Mouse (Mus musculus) myocyte (in vitro differentiated cells): Measurements from ENCODE around the gene Cacng2. TPM values are rescaled to one million over a fixed set of nuclear protein-coding genes. Genes with fewer than 3 reads are reported as not detected.

Source experiments
- H3K27me3 ChIP-seq: one replicate; pipeline ENCODE4 v1.6.1; 2011; ENCODE audit not compliant: control insufficient read depth, insufficient read depth, insufficient read length
- H3K36me3 ChIP-seq: one replicate; pipeline ENCODE4 v1.6.1; 2011; ENCODE audit not compliant: control insufficient read depth, insufficient read depth
- H3K4me2 ChIP-seq: one replicate; pipeline ENCODE4 v1.6.1; 2011; ENCODE audit warnings: low read depth, control low read depth
- H3K4me3 ChIP-seq: one replicate; pipeline ENCODE4 v1.5.1; 2011; ENCODE audit warnings: mild to moderate bottlenecking, control low read depth, moderate library complexity
- H3K79me2 ChIP-seq: one replicate; pipeline ENCODE4 v1.6.1; 2011; ENCODE audit not compliant: control insufficient read depth, insufficient read depth
- H3ac ChIP-seq: one replicate; pipeline ENCODE4 v1.6.1; 2011; ENCODE audit not compliant: control insufficient read depth, insufficient read length
- CEBPB ChIP-seq: IDR thresholded peaks from 2 replicates; pipeline ENCODE4 v1.6.1; 2011; ENCODE audit warnings: mild to moderate bottlenecking, moderate library complexity; ENCODE audit not compliant: poor library complexity, insufficient read depth, severe bottlenecking
- E2F4 ChIP-seq: IDR thresholded peaks from one replicate; pipeline ENCODE4 v1.6.1; 2011; ENCODE audit warnings: mild to moderate bottlenecking, control low read depth, moderate library complexity; ENCODE audit not compliant: insufficient read depth
- MAX ChIP-seq: IDR thresholded peaks from one replicate; pipeline ENCODE4 v1.6.1; 2011; ENCODE audit warnings: low read depth, mild to moderate bottlenecking, control low read depth
- MYOD1 ChIP-seq, 3 experiments: IDR thresholded peaks; one replicate each; pipeline ENCODE4 v1.6.1; 2011; ENCODE audit warnings: control low read depth in 2 of 3, low read depth in 2 of 3, mild to moderate bottlenecking in 2 of 3, moderate library complexity in 1 of 3; ENCODE audit not compliant: insufficient read length in 2 of 3, control insufficient read depth in 1 of 3
- MYOG ChIP-seq, 3 experiments: IDR thresholded peaks; one replicate each; pipeline ENCODE4 v1.6.1; 2011; ENCODE audit warnings: control low read depth in 2 of 3, low read depth in 2 of 3, mild to moderate bottlenecking in 2 of 3; ENCODE audit not compliant: insufficient read length in 2 of 3, control insufficient read depth in 1 of 3, insufficient read depth in 1 of 3
- POLR2A ChIP-seq: IDR thresholded peaks from one replicate; pipeline ENCODE4 v1.6.1; 2011; ENCODE audit warnings: low read depth, mild to moderate bottlenecking, control low read depth, moderate library complexity; ENCODE audit not compliant: insufficient read length
- POLR2AphosphoS2 ChIP-seq: IDR thresholded peaks from one replicate; pipeline ENCODE4 v1.6.1; 2011; ENCODE audit warnings: low read depth, control low read depth; ENCODE audit not compliant: insufficient read length
- REST ChIP-seq: IDR thresholded peaks from one replicate; pipeline ENCODE4 v1.6.1; 2011; ENCODE audit warnings: mild to moderate bottlenecking, control low read depth, moderate library complexity; ENCODE audit not compliant: insufficient read depth, insufficient read length
- SRF ChIP-seq: IDR thresholded peaks from one replicate; pipeline ENCODE4 v1.6.1; 2011; ENCODE audit warnings: low read depth; ENCODE audit not compliant: control insufficient read depth, insufficient read length
- TCF12 ChIP-seq: IDR thresholded peaks from one replicate; pipeline ENCODE4 v1.6.1; 2011; ENCODE audit warnings: mild to moderate bottlenecking, control low read depth; ENCODE audit not compliant: poor library complexity, insufficient read depth, severe bottlenecking
- TCF3 ChIP-seq: IDR thresholded peaks from one replicate; pipeline ENCODE4 v1.6.1; 2011; ENCODE audit warnings: low read depth, control low read depth; ENCODE audit not compliant: insufficient read length
- USF1 ChIP-seq: IDR thresholded peaks from one replicate; pipeline ENCODE4 v1.6.1; 2011; ENCODE audit warnings: low read depth, mild to moderate bottlenecking, control low read depth, moderate library complexity
- polyA plus RNA-seq: library from polyadenylated mRNA; unstranded; fragments of >200 nt; fragmentation: generic; extraction: Trizol; gene quantifications from one replicate; pipeline ENCODE4 v1.2.1, GENCODE M21; 2012; ENCODE audit warnings: missing spikeins

The Cacng2 gene
- polyA plus RNA-seq, 1 experiment = 0.04 TPM

DNA sequence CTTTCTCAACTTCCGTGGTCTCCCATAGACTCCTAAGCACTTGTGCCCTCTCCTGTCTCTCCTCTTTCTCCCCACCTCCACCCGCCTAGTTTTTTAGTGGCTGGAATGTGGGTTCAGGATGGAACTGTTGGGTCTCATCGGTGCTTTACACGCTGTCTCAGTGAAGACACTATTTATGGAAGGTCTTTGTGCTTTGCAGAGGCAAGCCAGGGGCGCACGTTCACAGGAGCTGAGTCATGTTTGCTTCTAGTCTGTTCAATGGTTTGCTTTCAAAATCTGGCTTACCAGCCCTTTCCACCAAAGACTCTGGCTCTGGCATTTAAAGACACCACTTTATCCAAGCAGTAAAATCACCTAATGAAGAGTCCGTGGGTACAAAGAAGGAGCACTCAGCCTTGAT is 74.0 kb downstream of the Cacng2 start:
- Histone ChIP-seq H3K4me2 (no peak overlapping the region), H3ac (no peak overlapping the region), H3K4me3 (no peak overlapping the region), H3K79me2 (no peaks in the 10 kb centered on the region), H3K36me3 (no peaks in the 10 kb centered on the region), H3K27me3 (peaks cover 59% of the 10 kb centered on the region)
- TF ChIP-seq MYOD1 (IDR thresholded peaks at IDR 0.05; ENCODE audit: control insufficient read depth in 1 of 3, insufficient read length in 2 of 3, low read depth in 2 of 3) = no peak
- TF ChIP-seq USF1 = no peak
- no peak for TF ChIP-seq TCF3
- TF ChIP-seq SRF = no peak

GRCm38 (mm10) chr15:78045314-78045713 is 74.5 kb downstream of the Cacng2 start:
- no peak for TF ChIP-seq POLR2AphosphoS2
- no peak for TF ChIP-seq E2F4
- no peak for TF ChIP-seq TCF3
- TF ChIP-seq CEBPB = no peak
- TF ChIP-seq POLR2A = no peak
- no peak for TF ChIP-seq SRF
- TF ChIP-seq MAX = no peak
- TF ChIP-seq USF1 = no peak
- no peak for TF ChIP-seq MYOD1 (IDR thresholded peaks at IDR 0.05; ENCODE audit: control insufficient read depth in 1 of 3, insufficient read length in 2 of 3, low read depth in 2 of 3)
- no peak for TF ChIP-seq MYOG (IDR thresholded peaks at IDR 0.05; ENCODE audit: control insufficient read depth in 1 of 3, insufficient read depth in 1 of 3, insufficient read length in 2 of 3, low read depth in 2 of 3)
- TF ChIP-seq REST = no peak
- TF ChIP-seq TCF12 = no peak
- Histone ChIP-seq H3K27me3 (peaks cover 59% of the 10 kb centered on the region), H3ac (no peak overlapping the region), H3K79me2 (no peaks in the 10 kb centered on the region), H3K36me3 (no peaks in the 10 kb centered on the region), H3K4me3 (no peak overlapping the region), H3K4me2 (no peak overlapping the region)

DNA sequence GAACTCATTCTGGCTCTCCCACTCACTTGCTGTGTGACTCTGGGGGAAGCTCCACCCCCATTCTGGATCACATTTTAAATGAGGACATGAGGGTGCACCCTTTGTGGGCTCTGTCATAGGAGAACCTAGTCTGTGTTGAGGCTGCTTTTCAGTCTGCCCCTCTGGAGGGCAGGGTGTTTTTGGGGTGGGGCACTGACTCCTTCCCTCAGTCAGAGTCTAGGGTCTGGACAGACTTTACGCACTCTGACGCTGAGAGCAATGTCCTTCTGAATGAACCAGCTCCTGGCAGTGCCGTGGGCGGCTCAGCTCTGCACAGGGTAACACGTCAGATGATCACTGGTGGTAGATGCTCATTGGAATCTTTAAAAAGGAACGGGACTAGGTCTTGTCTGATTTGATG is 75.0 kb downstream of the Cacng2 start:
- Histone ChIP-seq H3K4me2 (no peak overlapping the region), H3K36me3 (no peaks in the 10 kb centered on the region), H3K27me3 (peaks cover 54% of the 10 kb centered on the region), H3ac (no peak overlapping the region), H3K79me2 (no peaks in the 10 kb centered on the region), H3K4me3 (no peak overlapping the region)
- no peak for TF ChIP-seq SRF
- no peak for TF ChIP-seq POLR2A
- TF ChIP-seq REST = no peak
- no peak for TF ChIP-seq MAX
- no peak for TF ChIP-seq MYOD1 (IDR thresholded peaks at IDR 0.05; ENCODE audit: control insufficient read depth in 1 of 3, insufficient read length in 2 of 3, low read depth in 2 of 3)
- no peak for TF ChIP-seq E2F4
- no peak for TF ChIP-seq USF1
- TF ChIP-seq MYOG (IDR thresholded peaks at IDR 0.05; ENCODE audit: control insufficient read depth in 1 of 3, insufficient read depth in 1 of 3, insufficient read length in 2 of 3, low read depth in 2 of 3) = no peak
- TF ChIP-seq CEBPB = no peak

DNA sequence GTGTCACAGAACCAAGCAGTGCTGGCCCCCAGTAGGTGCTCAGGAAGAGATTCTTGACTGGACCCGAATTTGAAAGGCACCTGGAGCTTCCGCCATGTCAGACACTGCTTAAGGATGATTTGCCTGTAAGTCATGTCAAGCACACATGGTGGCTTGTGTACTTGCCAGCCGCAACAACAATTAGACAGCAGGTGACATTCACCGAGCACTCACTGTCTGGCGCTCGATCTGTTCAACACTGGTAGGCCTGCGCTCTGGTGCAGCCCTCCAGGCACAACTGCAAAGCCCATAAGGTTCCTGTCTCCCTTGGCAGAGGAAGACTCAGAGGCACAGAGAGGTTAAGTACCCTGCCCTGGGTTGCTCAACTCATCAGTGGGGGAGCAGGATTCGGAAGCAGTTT is 77.1 kb downstream of the Cacng2 start:
- Histone ChIP-seq H3ac (no peak overlapping the region), H3K36me3 (no peaks in the 10 kb centered on the region), H3K27me3 (peaks cover 62% of the 10 kb centered on the region), H3K79me2 (no peaks in the 10 kb centered on the region), H3K4me3 (no peak overlapping the region), H3K4me2 (no peak overlapping the region)
- TF ChIP-seq USF1 = no peak
- no peak for TF ChIP-seq MAX
- no peak for TF ChIP-seq CEBPB
- TF ChIP-seq TCF3 = no peak
- TF ChIP-seq TCF12 = no peak
- no peak for TF ChIP-seq MYOG (IDR thresholded peaks at IDR 0.05; ENCODE audit: control insufficient read depth in 1 of 3, insufficient read depth in 1 of 3, insufficient read length in 2 of 3, low read depth in 2 of 3)
- no peak for TF ChIP-seq SRF
- TF ChIP-seq E2F4 = no peak
- TF ChIP-seq REST = no peak
- no peak for TF ChIP-seq MYOD1 (IDR thresholded peaks at IDR 0.05; ENCODE audit: control insufficient read depth in 1 of 3, insufficient read length in 2 of 3, low read depth in 2 of 3)

DNA sequence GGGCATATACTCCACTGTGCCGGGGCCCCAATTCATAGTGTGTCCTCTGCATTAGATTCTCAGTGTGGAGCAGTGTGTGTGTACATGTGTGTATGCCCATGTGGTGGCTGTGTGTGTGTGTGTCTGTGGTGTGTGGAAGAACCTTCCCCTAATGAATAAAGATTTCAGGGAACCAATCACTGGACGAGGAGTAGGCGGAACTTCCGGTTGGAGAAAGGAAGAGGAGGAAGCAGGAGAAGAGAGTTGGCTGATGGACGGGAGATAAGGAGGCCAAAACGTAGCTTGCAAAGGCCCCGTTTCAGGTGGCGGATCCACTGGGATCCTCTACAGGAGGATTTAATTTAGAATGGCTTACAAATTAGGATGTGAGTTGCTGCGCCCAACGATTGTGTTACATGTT is 82.2 kb downstream of the Cacng2 start:
- H3K79me2 ChIP-seq = no peaks in the 10 kb centered on the region
- TF ChIP-seq POLR2AphosphoS2 = no peak
- no peak for TF ChIP-seq MYOD1 (IDR thresholded peaks at IDR 0.05; ENCODE audit: control insufficient read depth in 1 of 3, insufficient read length in 2 of 3, low read depth in 2 of 3)
- TF ChIP-seq SRF = no peak
- TF ChIP-seq MAX = no peak

More for the DNA sequence above, 82.2 kb downstream of the Cacng2 start:
- Histone ChIP-seq H3K4me3 (no peak overlapping the region), H3K4me2 (no peak overlapping the region), H3K36me3 (no peaks in the 10 kb centered on the region), H3K27me3 (peaks cover 50% of the 10 kb centered on the region), H3ac (no peak overlapping the region)
